Mouse (Mus musculus): Measurements from ENCODE around the gene Atxn7l3. TPM values are rescaled to one million over a fixed set of nuclear protein-coding genes. Genes with fewer than 3 reads are reported as not detected.
A peak's percentile ranks its signal among the peaks of the same experiment; 100 is the strongest.

Gene Atxn7l3
- polyA plus RNA-seq, 1 experiment = 80.0 TPM

DNA sequence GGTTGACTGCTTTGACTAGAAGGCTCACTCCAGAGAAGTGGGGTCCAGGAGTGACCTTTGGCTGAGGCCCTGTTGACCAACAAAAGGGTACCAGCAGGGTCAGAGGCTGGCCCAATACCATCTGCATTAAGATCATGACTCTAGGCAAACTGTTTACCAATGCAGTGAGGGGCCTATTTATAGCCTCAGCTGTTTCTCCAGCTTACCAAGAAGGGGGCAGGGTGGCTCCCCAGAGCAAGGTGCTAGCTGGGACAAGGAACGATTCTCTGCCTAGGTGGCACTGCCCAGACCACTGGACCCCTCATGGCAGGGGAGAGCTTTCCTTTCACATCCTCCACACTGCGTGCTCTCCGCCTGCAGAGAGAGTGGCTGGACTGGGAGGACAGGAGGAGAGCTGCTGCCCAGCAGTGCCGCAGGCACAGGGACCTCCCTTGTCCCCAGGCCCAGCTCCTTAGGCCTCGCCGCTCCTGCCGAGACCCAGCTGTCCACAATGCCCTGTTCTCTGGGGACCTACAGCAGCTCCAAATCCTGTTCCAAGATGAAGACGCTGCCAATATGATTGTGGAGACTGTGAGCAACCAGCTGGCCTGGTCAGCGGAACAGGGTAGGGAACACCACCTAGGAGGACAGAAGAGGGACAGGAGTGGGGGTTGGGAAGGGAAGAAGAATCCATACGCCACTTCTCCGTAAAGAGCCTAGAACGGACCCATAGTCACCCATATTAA, 27.7 kb downstream of the Atxn7l3 start, which contains the start of gene Asb16:
Gene Asb16, plus strand, starts transcription at position 224 of the 725 bp plus-strand sequence.
- Histone ChIP-seq H3K9me3 (no peaks in the 10 kb centered on the region), H3K27me3 (replicated peaks) (peaks cover 15% of the 10 kb centered on the region), H3K4me3 (replicated peaks) (peak within 1 kb of the TSS; percentile 72), H3K36me3 (replicated peaks; ENCODE audit: low read length) (peaks cover 17% of the 10 kb centered on the region), H3K4me1 (peaks cover 21% of the 10 kb centered on the region)
- TF ChIP-seq FLI1 (IDR thresholded peaks at IDR 0.05; ENCODE audit: low read length) (no peak), GATA1 (IDR thresholded peaks at IDR 0.05; ENCODE audit: borderline replicate concordance, low read length) (no peak)

DNA sequence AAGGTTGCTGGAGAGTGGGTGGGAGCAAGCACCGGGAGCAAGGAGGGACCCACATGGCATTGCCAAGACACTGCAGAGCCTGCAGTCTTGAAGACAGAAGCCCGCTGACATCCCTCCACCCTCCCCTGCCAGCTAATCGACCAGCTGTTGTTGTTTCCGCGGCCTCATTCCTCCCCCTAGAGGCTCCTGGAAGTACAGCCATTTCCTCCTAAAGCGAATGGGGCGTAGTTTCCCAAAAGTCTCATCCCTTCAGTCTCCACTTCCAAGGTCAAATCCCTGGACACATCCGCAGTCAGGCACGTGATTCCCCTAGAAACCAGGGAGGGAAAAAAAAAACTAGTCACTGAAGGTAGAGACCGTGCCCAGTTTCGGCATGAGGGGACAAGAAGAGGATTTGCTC, 29.0 kb downstream of the Atxn7l3 start:
- H3K4me1 ChIP-seq = peaks cover 21% of the 10 kb centered on the region
- H3K4me3 ChIP-seq (replicated peaks) = peak overlapping the region; percentile 72
- no peaks in the 10 kb centered on the region for H3K9me3 ChIP-seq
- TF ChIP-seq FLI1 (IDR thresholded peaks at IDR 0.05; ENCODE audit: low read length) = no peak
- no peak for TF ChIP-seq GATA1 (IDR thresholded peaks at IDR 0.05; ENCODE audit: borderline replicate concordance, low read length)
- H3K36me3 ChIP-seq (replicated peaks; ENCODE audit: low read length) = peaks cover 27% of the 10 kb centered on the region
- peaks cover 12% of the 10 kb centered on the region for H3K27me3 ChIP-seq (replicated peaks)

DNA sequence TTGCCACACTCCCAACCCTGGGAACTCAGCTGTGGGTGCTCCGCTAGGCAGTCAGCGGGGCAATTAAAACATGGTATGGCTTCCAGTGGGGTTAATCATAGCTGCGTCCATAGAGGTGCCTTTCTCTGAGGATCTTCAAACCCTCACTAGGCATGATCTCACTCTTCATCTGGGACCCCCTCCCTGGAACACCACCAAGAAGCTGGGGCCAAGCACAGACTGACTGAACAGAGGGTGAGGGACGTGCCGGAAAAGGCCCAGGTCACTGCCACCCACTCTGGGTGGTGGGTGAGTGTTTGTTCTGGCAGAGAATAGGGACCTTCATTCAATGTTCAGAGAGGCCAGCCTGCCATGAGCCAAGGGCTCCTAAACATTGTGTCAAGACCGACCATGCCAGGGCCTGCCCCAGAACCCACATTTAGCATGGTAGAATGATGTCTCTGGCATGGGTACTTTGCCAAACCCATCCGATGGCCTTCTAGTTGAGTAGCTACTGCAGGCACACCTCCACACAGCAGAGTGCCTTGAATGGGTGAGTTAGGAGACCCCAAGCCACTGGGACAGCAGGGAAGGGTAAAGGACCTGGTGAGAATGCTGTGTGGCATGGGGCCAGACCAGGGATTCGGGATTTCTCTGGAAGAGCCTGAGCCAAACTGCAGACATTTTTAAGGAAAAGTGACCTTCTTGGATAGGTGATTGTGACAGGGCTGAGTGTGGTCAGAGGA, 29.6 kb downstream of the Atxn7l3 start:
- no peak overlapping the region for H3K4me3 ChIP-seq (replicated peaks)
- no peaks in the 10 kb centered on the region for H3K9me3 ChIP-seq
- H3K4me1 ChIP-seq = peaks cover 21% of the 10 kb centered on the region
- peaks cover 8% of the 10 kb centered on the region for H3K27me3 ChIP-seq (replicated peaks)
- peaks cover 34% of the 10 kb centered on the region for H3K36me3 ChIP-seq (replicated peaks; ENCODE audit: low read length)
- no peak for TF ChIP-seq GATA1 (IDR thresholded peaks at IDR 0.05; ENCODE audit: borderline replicate concordance, low read length)
- TF ChIP-seq FLI1 (IDR thresholded peaks at IDR 0.05; ENCODE audit: low read length) = no peak

DNA sequence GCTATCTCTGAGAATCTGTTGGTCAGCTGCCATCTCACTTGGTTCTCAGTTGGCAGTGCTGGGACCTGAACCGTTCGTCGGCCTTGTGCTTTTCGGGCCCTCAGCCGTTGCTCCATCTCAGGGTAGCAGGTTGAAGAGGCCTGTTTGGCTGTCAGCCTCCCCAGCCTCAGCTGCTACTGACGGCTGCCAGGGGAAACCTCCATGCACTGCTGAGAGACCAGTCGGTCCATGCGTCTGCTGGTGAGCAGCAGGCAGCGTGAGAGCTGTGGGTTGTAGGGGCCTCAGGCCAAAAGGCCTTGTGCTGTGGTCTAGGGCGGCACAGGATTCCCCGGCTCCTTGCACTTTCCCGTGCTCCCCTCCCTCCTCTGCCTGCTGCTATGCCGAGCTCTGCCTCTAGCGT, 30.6 kb downstream of the Atxn7l3 start:
- Histone ChIP-seq H3K9me3 (no peaks in the 10 kb centered on the region), H3K4me3 (replicated peaks) (no peak overlapping the region), H3K36me3 (replicated peaks; ENCODE audit: low read length) (peaks cover 42% of the 10 kb centered on the region), H3K27me3 (replicated peaks) (peaks cover 5% of the 10 kb centered on the region), H3K4me1 (peaks cover 21% of the 10 kb centered on the region)
- no peak for TF ChIP-seq FLI1 (IDR thresholded peaks at IDR 0.05; ENCODE audit: low read length)
- TF ChIP-seq GATA1 (IDR thresholded peaks at IDR 0.05; ENCODE audit: borderline replicate concordance, low read length) = no peak

DNA sequence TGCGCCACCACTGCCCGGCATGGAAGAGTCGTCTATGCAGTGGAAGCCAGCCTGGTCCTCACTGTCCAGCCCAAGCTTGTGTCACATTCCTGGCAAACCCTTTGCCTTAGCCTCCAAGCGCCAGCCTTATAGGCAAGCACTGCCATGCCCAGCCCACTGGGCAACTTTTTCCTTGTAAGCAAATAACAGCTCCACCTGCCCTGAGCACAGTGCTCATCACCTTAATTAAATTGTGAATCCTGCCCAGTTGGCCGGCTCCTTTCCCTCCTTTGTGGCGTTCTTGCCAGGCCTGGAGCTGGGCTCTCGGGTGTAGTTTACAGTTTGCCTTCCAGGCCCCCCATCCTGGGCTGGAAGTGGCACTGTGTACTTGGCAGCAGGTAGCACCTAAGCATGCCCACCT, 33.2 kb downstream of the Atxn7l3 start:
- no peaks in the 10 kb centered on the region for H3K27me3 ChIP-seq (replicated peaks)
- H3K4me3 ChIP-seq (replicated peaks) = no peak overlapping the region
- peaks cover 15% of the 10 kb centered on the region for H3K4me1 ChIP-seq
- H3K36me3 ChIP-seq (replicated peaks; ENCODE audit: low read length) = peaks cover 65% of the 10 kb centered on the region
- TF ChIP-seq FLI1 (IDR thresholded peaks at IDR 0.05; ENCODE audit: low read length) (no peak), GATA1 (IDR thresholded peaks at IDR 0.05; ENCODE audit: borderline replicate concordance, low read length) (no peak)
- no peaks in the 10 kb centered on the region for H3K9me3 ChIP-seq

DNA sequence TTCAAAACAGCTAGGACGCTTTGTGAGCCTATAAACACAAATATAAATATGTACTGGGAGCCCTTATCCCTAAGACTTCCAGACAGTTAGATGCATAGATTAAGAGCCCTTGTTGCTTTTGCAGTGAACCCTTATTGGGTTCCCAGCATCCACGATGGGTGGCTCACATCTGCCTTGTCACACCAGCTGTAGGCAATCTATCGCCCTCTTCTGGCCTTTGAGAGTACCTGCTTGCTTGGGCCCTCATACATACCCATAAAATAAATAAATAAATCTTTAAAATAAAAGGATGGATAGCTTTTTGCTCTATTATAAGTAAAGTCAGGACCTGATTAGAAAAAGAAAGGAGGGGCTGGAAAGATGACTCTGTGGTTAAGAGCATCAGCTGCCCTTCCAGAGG, 37.9 kb downstream of the Atxn7l3 start:
- peaks cover 20% of the 10 kb centered on the region for H3K4me1 ChIP-seq
- H3K36me3 ChIP-seq (replicated peaks; ENCODE audit: low read length) = peaks cover 93% of the 10 kb centered on the region
- no peaks in the 10 kb centered on the region for H3K9me3 ChIP-seq
- H3K4me3 ChIP-seq (replicated peaks) = no peak overlapping the region
- H3K27me3 ChIP-seq (replicated peaks) = no peaks in the 10 kb centered on the region
- TF ChIP-seq FLI1 (IDR thresholded peaks at IDR 0.05; ENCODE audit: low read length) (no peak), GATA1 (IDR thresholded peaks at IDR 0.05; ENCODE audit: borderline replicate concordance, low read length) (no peak)

DNA sequence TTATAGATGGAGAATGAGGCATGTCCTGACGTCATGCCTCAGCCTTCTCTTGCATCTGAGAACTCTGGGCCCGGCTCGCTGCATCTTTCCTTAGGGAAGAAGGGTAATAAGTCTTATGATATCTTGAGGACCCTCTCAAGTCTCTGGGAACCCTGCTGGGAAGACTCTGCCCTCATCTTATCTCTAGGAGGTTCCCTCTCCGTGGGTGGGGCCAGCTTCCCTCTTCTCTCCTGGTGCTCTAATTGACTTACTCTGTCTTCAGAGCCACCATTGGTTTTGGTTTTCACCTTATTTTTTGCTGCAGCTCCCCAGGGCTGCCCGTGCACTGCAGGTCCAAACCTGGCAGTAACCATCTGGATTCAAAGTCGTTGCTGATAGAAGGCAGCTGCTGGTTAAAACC, 38.3 kb downstream of the Atxn7l3 start:
- Histone ChIP-seq H3K4me3 (replicated peaks) (no peak overlapping the region), H3K36me3 (replicated peaks; ENCODE audit: low read length) (peaks cover 93% of the 10 kb centered on the region), H3K27me3 (replicated peaks) (no peaks in the 10 kb centered on the region), H3K9me3 (no peaks in the 10 kb centered on the region), H3K4me1 (peaks cover 20% of the 10 kb centered on the region)
- TF ChIP-seq GATA1 (IDR thresholded peaks at IDR 0.05; ENCODE audit: borderline replicate concordance, low read length) = no peak
- TF ChIP-seq FLI1 (IDR thresholded peaks at IDR 0.05; ENCODE audit: low read length) = no peak

DNA sequence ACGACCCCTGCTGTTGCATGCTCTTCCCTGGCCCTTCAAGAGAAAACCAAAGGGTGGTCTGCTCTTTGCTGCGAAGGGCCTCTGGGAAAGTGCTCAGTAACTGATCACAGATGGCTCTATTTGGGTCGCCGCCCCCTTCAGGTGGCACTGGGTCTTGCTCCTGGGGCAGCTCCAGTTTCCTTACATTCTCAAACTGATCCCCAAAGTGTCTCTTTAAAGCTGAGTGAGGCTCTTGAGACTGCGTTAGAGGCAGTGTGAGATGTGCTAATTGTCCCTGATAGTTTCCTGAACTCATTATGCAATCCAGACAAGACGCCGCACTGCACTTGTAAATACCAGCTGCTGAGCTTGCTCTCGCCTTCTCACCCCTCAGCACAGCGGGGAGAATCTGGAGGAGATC, 38.9 kb downstream of the Atxn7l3 start:
- TF ChIP-seq GATA1 (IDR thresholded peaks at IDR 0.05; ENCODE audit: borderline replicate concordance, low read length) = no peak
- no peak for TF ChIP-seq FLI1 (IDR thresholded peaks at IDR 0.05; ENCODE audit: low read length)
- Histone ChIP-seq H3K4me3 (replicated peaks) (no peak overlapping the region), H3K9me3 (no peaks in the 10 kb centered on the region), H3K4me1 (peaks cover 20% of the 10 kb centered on the region), H3K27me3 (replicated peaks) (no peaks in the 10 kb centered on the region), H3K36me3 (replicated peaks; ENCODE audit: low read length) (peaks cover 94% of the 10 kb centered on the region)

DNA sequence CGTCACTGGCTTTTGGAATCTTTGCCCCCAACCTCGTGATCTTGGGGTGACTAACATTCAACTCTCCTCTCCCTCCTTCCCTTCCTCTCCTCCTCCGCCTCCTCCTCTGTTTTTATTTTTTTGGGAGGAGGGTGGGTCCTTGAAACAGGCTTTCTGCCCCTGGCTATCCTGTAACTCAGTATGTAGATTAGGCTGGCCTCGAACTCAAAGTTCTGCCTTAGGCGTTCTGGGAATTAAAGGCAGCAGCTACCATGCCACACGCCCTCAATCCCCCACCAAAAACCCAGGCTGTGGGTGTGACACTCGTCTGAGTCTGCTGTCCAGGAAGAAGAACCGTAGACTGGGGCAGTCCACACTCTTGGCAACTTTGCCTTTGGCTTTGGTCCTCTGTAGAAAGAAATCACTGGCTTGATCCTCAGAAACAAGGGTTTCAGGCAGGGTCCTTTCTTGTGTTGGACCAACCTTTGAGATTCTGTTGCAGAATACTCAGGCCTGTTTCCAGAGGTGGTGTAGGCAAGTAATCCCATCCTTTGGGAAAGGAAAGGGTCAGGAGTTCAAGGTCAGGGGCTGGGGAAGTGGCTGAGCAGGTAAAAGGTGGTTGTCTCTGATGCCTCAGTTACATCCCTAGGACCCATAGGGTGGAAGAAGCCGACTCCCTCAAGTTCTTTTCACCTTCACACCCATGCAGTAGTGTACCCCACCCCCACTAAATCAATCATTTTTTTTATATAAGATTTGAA, 46.9 kb downstream of the Atxn7l3 start:
- Histone ChIP-seq H3K9me3 (no peaks in the 10 kb centered on the region; the same call in 1 of the 2 replicates), H3K27me3 (replicated peaks) (no peaks in the 10 kb centered on the region), H3K4me1 (peaks cover 44% of the 10 kb centered on the region), H3K36me3 (replicated peaks; ENCODE audit: low read length) (peaks cover 38% of the 10 kb centered on the region), H3K4me3 (replicated peaks) (peak overlapping the region; percentile 95)
- TF ChIP-seq FLI1 (IDR thresholded peaks at IDR 0.05; ENCODE audit: low read length) (no peak), GATA1 (IDR thresholded peaks at IDR 0.05; ENCODE audit: borderline replicate concordance, low read length) (no peak)

Data from megakaryocyte, embryonic 14.5 days (primary cell).